Mouse (Mus musculus): ENCODE results near the gene Vmn1r24. TPM values are rescaled to one million over a fixed set of nuclear protein-coding genes. Genes with fewer than 3 reads are reported as not detected.
"Not testable (repeated sequence)": the region's sequence is repeated elsewhere in the genome, so short reads cannot be mapped to it uniquely, and the experiment has no call there.

The Vmn1r24 gene
- not detected in 2 replicates for polyA plus RNA-seq (2015; fragmentation: Nextera tagmentation; extraction: Ambion mirVana)

DNA sequence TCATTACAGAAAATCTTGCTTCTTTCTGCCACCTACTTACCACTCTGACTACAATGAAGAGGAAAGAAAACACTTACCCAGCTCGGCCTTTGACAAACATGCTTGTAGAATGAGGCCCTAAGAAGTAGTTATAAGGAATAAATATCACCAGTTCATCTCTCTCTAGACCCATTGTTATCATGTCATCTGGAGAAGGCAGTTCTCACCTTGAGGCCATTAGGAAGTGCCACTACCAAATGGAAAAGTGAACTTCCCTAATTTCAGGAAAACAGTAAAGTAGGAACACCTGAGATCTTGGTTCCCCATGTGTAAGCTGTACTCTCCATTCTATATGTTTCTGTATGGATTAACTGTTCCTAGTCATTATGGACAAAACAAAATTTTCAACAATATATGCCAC is at the start of gene Vmn1r24:
TSS of gene Vmn1r24 (minus strand) at position 101 of the 400 bp plus-strand sequence.
- DNase-seq (ENCODE audit: low spot score), result not testable (repeated sequence)

- DNase-seq (ENCODE audit: low spot score), result no peak
Measured at GRCm38 (mm10) chr6:57980710-57981109, 19.4 kb upstream of the Vmn1r24 start, which contains the start of gene Vmn1r25. Vmn1r25 (minus strand) TSS chr6:57980810.

- DNase-seq (ENCODE audit: low spot score), result no peak
Measured at GRCm38 (mm10) chr6:57926738-57927137, 34.6 kb downstream of the Vmn1r24 start, which contains the start of gene Vmn1r23. Vmn1r23 (minus strand) TSS chr6:57926838.

DNA sequence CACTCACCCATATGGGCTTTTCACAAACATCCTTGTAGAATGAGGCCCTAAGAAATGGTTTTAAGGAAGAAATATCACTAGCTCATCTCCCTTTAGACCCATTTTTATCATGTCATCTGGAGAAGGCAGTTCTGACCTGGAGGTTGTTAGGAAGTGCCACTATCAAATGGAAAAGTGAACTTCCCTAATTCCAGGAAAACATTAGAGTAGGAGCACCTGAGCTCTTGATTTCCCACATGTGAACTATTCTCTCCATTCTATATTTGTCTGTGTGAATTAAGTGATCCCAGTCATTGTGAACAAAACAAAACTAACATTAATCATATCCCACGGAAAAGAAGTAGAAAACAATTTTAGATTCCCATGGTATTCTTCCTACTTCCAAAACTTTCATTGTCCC is 53.4 kb downstream of the Vmn1r24 start, which contains the start of gene Vmn1r22:
TSS of gene Vmn1r22 (minus strand) at position 101 of the 400 bp plus-strand sequence.
- no peak for DNase-seq (ENCODE audit: low spot score)

Other genes starting within 250 kb of the Vmn1r24 start
- 24.9 and 25.0 TPM in 2 replicates for gene Vopp1, start 136.3 kb downstream of the Vmn1r24 start, polyA plus RNA-seq (2015; fragmentation: Nextera tagmentation; extraction: Ambion mirVana)
- not detected in 2 replicates for gene Vmn1r21, start 111.2 kb downstream of the Vmn1r24 start, polyA plus RNA-seq (2015; fragmentation: Nextera tagmentation; extraction: Ambion mirVana)
- not detected in 2 replicates for gene Vmn1r22, start 53.5 kb downstream of the Vmn1r24 start, polyA plus RNA-seq (2015; fragmentation: Nextera tagmentation; extraction: Ambion mirVana)
- gene Vmn1r23, start 34.7 kb downstream of the Vmn1r24 start, polyA plus RNA-seq (2015; fragmentation: Nextera tagmentation; extraction: Ambion mirVana), result not detected in 2 replicates
- not detected in 2 replicates for gene Vmn1r25, start 19.3 kb upstream of the Vmn1r24 start, polyA plus RNA-seq (2015; fragmentation: Nextera tagmentation; extraction: Ambion mirVana)
- gene Vmn1r26, start 53.7 kb upstream of the Vmn1r24 start, polyA plus RNA-seq (2015; fragmentation: Nextera tagmentation; extraction: Ambion mirVana), result not detected in 2 replicates

All from thymus, postnatal 0 days (tissue).